Mouse (Mus musculus): Measurements from ENCODE around the gene Pdcd1.
"Not testable (repeated sequence)": the region's sequence is repeated elsewhere in the genome, so short reads cannot be mapped to it uniquely, and the experiment has no call there.

Gene Pdcd1

DNA sequence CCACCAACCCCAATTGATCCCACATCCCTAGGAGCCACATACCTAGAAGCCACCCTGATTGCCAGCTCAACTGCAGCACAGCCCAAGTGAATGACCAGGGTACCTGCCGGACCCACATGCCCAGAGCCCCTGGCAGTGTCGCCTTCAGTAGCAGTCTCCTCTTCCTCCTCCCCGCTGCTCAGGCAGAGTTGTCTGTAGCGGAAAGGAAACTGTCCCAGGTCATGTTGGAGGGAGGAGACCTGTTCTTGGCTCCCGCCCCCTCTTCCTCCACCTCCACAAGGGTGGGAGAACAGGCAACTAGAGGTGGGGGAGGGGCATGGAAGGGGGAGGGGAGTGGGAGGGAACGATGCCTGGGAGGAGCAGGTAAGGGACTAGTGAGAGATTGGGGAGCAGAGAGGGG is at the start of gene Pdcd1:
Gene Pdcd1, minus strand, starts transcription at position 181 of the 400 bp plus-strand sequence.
- no peak for DNase-seq

GRCm38 (mm10) chr1:94091788-94092187 is 39.4 kb upstream of the Pdcd1 start:
- no peak for DNase-seq

- DNase-seq = no peak
Measured at GRCm38 (mm10) chr1:94086311-94086898, 34.1 kb upstream of the Pdcd1 start.

- DNase-seq = no peak
Measured at GRCm38 (mm10) chr1:94085324-94086105, 33.2 kb upstream of the Pdcd1 start.

DNA sequence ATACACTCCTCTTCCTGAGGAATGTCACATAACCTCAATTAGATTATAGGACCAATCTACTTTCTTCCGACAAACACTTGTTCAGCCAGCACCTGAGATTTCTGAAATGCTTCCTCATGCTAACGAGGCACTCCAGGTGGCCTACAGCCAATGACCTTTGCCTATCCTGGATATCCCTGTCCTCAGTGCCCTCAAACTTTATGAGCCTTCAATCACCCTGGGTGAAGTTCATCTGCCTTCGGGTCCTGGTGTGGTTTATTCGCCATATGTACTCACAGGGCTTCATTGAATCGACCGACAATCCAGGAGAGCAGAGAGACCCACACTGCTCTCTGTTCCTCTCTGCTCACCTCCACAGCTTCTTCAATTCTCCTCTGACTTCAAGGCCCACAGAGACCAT is 29.4 kb upstream of the Pdcd1 start:
- DNase-seq = no peak

DNA sequence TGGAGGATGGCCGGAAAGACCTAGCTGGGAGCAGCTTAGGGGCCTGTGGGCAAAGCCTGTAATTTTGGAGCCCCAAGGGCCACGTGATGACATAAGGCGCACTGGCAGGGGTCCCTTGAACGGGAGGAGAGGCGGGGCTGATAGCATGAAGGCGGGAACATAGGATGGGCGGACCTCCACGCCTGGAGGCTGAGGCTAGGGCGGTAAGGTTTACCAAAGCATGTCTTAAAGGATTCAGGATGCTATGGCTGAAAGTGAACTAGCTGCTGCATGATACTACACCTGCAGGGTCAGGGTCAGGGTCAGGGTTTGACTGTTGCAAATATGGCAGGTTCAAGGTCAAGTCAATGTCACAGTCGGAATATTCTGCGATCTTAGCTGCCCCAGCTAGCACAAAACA is 28.8 kb upstream of the Pdcd1 start:
- peak in 1 of 2 experiments; percentile 15 for DNase-seq

GRCm38 (mm10) chr1:94080718-94081117 is 28.4 kb upstream of the Pdcd1 start:
- DNase-seq = no peak

DNA sequence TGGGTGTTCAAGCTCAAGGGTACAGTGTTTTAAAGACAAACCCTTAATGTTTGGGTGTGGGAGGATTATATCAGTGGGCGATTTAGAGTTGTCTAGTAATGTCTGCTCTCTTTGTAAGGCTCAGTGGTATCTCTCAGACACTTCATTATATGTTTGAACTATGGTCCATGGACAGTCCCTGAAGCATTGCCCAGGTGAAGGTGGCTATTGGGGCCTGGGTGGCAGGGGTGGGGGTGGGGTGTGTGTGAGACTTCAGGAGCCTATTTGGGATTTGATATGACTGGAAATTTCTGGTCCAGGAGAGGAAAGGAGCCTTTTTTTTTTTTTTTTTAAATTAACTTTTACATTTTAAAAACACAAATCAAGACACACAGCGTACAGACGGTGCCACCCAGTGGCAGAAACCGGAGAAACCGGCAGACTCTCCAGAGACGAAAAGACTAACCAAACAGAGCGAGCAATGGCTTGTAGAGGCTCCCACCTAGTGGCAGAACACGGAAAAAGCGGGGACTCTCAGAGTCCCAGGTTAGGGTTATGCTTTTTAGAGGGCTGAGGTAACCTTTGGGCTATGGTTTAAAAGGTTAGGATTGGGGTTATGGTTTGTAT is 26.6 kb upstream of the Pdcd1 start:
- peak; percentile 93 for DNase-seq

DNA sequence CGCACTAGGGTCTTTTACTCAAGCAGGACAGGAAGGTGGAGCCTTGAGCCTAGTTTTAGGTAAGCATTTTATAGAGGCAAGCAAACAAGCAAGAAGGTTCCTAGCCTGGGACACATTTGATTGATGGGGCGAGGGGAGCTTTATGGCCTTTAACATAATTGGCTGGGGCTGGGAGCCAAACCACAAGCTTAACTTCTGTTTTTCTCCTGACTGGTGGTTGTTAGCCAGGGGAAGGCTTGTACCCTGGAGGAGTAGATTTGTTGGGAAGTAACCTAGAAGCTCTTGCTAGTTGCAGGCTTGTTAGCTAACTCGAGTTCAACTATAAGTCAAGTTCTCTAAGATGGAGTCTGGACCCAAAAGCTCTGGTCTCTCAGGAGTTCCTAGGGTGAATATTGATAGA is 26.0 kb upstream of the Pdcd1 start:
- no peak for DNase-seq

DNA sequence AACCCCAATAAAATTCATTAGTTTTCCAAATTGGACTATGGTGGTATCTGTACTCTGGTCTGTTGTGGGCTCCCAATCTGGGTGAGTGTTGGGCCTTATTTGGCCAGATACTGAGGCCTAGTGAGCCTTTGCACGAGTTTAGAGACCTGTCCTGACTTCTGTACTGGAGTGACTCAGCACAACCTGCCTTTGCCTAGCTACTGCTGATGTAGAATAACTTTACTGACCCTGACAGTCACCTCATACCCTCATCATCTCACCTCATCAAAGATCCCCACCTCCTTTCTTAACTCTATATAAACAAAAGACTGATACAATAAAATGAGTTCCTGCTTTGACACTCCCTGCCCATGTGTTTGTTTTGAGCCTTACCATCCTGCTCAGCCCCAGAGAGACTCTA is 24.3 kb upstream of the Pdcd1 start:
- no peak for DNase-seq

DNA sequence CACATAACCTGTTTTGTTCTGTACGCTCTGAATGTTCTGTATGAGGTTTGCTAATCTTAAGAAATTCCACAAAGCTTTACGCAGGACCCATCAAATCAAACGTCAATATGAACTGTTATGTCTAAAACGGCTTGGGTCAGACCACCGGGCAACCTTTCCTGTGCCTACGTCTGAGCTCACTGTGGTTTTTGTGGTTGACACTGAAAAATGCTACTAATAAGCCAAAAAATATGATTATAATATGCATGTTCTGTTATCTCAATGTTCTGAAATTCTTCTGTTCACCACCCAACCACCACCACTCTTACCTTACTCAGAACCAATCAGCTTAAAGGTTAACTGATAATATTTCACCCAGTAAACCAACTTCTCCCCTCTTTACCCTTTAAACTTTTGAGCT is 22.4 kb upstream of the Pdcd1 start:
- DNase-seq = no peak

- DNase-seq = not testable (repeated sequence)
Measured at GRCm38 (mm10) chr1:94058281-94058680, 5.9 kb upstream of the Pdcd1 start.

GRCm38 (mm10) chr1:94057401-94057800 is 5.0 kb upstream of the Pdcd1 start:
- no peak for DNase-seq

DNA sequence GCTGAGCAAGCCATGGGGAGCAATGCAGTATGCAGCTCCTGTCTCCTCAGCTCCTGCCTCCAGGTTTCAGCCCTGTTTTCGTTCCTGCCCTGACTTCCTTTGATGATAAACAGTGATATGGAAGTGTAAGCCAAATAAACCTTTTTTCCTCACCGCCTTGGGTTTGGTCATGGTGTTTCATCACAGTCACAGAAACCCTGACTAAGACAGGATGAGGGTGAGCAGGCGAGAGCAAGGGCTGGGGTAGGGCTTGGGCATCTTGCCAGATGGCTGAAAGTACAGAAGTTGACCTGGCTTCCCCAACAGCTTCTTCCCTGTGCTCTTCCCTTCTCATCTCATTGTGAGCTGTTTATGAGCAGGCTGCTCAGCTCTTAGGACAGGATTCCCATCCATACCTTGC is 3.6 kb upstream of the Pdcd1 start:
- DNase-seq = peak in 1 of 2 experiments; percentile 21

GRCm38 (mm10) chr1:94054481-94054880 is 2.1 kb upstream of the Pdcd1 start:
- DNase-seq = no peak

- DNase-seq = peak; percentile 26 to 36
Measured at GRCm38 (mm10) chr1:94053530-94054216, 1.3 kb upstream of the Pdcd1 start.

DNA sequence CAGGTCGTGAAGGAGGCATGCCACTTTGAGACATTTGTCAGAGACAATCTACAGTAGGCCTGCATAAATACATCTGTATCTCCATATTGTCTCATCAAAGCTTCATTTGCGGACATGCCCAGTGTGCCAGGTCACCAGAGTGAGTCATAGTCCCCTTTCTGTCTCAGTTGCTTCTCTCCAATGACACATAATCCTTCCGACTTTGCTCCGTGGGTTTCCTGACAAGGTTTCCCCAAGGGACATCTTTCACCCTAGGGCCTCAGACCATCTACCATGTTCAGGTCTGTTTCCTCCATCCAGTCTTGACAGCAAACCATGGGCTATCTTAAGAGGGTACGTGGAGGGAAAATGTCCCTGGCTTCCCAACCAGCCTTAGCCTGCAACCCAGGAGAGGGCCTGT is 1.2 kb downstream of the Pdcd1 start:
- no peak for DNase-seq

GRCm38 (mm10) chr1:94046544-94046943 is 5.8 kb downstream of the Pdcd1 start:
- no peak for DNase-seq

DNA sequence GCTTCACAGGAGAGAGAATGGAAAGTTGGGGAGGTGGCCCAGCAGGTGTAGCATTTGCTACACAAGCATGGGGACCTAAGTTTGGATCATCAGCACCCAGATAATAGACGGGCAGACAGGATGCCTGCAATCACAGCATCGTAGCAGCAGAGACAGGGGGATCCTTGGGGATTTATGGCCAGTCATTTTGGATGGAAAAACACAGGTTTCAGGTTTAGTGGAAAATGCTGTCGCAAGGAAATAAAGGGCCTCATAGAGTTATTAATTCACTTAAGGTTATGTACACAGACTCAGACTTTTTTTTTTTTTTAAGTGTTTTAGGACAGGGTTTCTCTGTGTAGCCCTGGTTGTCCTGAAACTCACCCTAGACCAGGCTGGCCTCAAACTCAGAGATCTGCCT is 6.8 kb downstream of the Pdcd1 start:
- DNase-seq = no peak

GRCm38 (mm10) chr1:94040391-94040790 is 12.0 kb downstream of the Pdcd1 start:
- DNase-seq = no peak

DNA sequence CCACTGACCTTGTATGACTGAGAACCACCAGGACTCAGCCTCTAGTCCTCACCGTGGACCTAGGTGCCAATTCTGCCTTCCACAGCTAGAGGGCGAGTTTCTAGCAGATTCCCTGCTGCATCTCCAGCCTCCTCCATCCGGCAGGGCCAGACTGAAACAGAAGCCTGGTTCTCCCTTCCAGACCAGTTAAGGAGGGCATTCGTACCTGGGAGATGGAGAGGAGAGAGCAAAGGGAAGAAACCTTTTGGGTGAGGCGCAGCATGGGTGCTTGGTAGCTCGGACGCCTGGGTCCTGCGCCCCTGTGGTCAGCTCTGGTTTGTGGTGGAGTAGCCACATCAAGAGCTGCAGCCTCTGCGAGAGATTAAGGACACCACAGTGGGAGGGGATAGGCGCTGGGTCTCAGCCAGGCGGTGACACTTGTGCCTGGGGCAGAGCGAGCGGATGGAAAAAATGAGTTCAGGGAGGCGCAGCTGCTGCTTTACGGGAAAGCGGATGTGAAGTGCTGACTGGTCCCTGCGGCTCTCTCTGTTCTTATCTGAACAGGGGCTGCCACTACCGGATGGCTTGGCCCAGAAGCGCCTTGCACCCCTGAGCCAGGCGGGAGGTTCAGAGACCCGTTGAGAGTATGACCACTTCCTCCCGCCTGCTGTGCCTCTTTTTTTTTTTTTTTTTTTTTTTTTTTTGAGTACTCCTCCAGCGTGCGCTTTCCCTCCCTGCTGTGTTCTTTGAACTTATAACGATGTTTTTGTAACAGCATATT is 17.2 kb downstream of the Pdcd1 start:
- peak; percentile 94 to 95 for DNase-seq

DNA sequence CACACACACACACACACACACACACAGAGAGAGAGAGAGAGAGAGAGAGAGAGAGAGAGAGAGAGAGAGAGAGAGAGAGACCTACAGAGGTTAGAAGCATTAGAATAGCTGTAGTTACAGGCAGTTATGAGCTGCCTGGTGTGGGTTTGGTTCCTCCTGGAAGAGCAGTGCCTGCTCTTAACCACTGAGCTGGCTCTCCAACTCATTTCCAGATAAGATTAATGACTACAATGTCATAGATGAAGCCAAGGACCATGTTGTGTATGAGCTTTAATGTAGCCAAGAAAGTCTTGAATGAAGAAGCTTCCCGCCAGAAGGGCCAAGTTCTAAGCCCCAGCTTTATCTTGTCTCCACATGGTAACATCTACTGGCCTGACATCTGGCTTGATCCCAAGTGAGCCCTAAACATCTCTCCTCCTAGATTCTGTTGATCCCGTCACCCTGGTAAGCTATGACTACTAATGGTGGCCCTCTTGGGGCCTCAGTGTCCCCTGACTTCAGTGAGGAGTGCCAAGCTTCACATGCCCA is 19.2 kb downstream of the Pdcd1 start:
- DNase-seq = no peak

GRCm38 (mm10) chr1:94028741-94029140 is 23.6 kb downstream of the Pdcd1 start:
- no peak for DNase-seq

All from cerebellum, postnatal 10 days (tissue).